Mouse (Mus musculus) kidney, adult 2 months (tissue): ENCODE measurements at regions not wholly inside any gene's neighbourhood (a gene's known extent, or its start where the extent isn't known, plus 50 kb on each side); places are given as distances from the start of the nearest gene placed in this dataset.
A peak's percentile ranks its signal among the peaks of the same experiment; 100 is the strongest.

Experiments
- DNase-seq: peaks from one replicate; pipeline ENCODE4 v3.0.0; 2021
- H3K27ac ChIP-seq: fragments of 200-500 bp; 2 replicates; pipeline ENCODE4 v1.5.1; 2012; ENCODE audit warnings: low read depth, low read length, control low read depth, inconsistent platforms; ENCODE audit not compliant: insufficient read depth
- H3K27me3 ChIP-seq: fragments of 200-500 bp; replicated peaks from 2 replicates; pipeline ENCODE4 v1.6.1; 2012; ENCODE audit warnings: mild to moderate bottlenecking, moderate library complexity, low read length, inconsistent platforms; ENCODE audit not compliant: control insufficient read depth, insufficient read depth
- H3K36me3 ChIP-seq: fragments of 200-500 bp; 2 replicates; pipeline ENCODE4 v1.6.1; 2012; ENCODE audit warnings: mild to moderate bottlenecking, moderate library complexity, low read length, inconsistent platforms; ENCODE audit not compliant: control insufficient read depth, insufficient read depth
- H3K4me1 ChIP-seq: fragments of 200-500 bp; 2 replicates; pipeline ENCODE4 v1.6.1; 2011; ENCODE audit warnings: low read length; ENCODE audit not compliant: control insufficient read depth, insufficient read depth
- H3K4me3 ChIP-seq: fragments of 200-500 bp; 2 replicates; pipeline ENCODE4 v1.5.1; 2011; ENCODE audit warnings: mild to moderate bottlenecking, low read depth, low read length, control low read depth; ENCODE audit not compliant: insufficient read depth
- CTCF ChIP-seq: fragments of 200-500 bp; conservative IDR thresholded peaks from 2 replicates; pipeline ENCODE4 v1.5.1; 2011; ENCODE audit warnings: low read depth, mild to moderate bottlenecking, control low read depth, low read length, moderate library complexity, mixed read lengths; ENCODE audit not compliant: insufficient read depth, insufficient read length
- POLR2A ChIP-seq: fragments of 200-500 bp; IDR thresholded peaks from one replicate; pipeline ENCODE4 v1.6.1; 2011; ENCODE audit warnings: low read depth, low read length, control low read depth
- WGBS: fragments of 180-500 bp; shearing (Covaris S2); methylation state at CpG from one replicate; pipeline ENCODE4 v1.1.7; 2018; 5-methylcytosine and 5-hydroxymethylcytosine counted together

- WGBS, result 71% methylated on average over 7 of the region's 7 CpGs
- no peaks in the 10 kb centered on the region for H3K36me3 ChIP-seq
- TF ChIP-seq CTCF (no peak), POLR2A (no peak)
- no peak overlapping the region for H3K27ac ChIP-seq
- H3K4me1 ChIP-seq, result no peaks in the 10 kb centered on the region
- H3K27me3 ChIP-seq, result no peaks in the 10 kb centered on the region
- no peak overlapping the region for H3K4me3 ChIP-seq
- no peak for DNase-seq
Measured at GRCm38 (mm10) chr12:13056246-13056645, 114.5 kb upstream of the Mycn start.

GRCm38 (mm10) chr12:13054611-13055010 lies 112.9 kb upstream of the Mycn start:
- Histone ChIP-seq H3K27ac (no peak overlapping the region), H3K36me3 (no peaks in the 10 kb centered on the region), H3K27me3 (no peaks in the 10 kb centered on the region), H3K4me3 (no peak overlapping the region), H3K4me1 (no peaks in the 10 kb centered on the region)
- no peak for DNase-seq
- no peak for TF ChIP-seq CTCF
- no peak for TF ChIP-seq POLR2A
- WGBS, result 67% methylated on average over 3 of the region's 3 CpGs

GRCm38 (mm10) chr12:13053746-13054145 lies 112.0 kb upstream of the Mycn start:
- no peak for TF ChIP-seq CTCF
- TF ChIP-seq POLR2A, result no peak
- no peaks in the 10 kb centered on the region for H3K4me1 ChIP-seq
- H3K36me3 ChIP-seq, result no peaks in the 10 kb centered on the region
- 41% methylated on average over 5 of the region's 5 CpGs for WGBS
- no peak for DNase-seq
- no peak overlapping the region for H3K4me3 ChIP-seq
- no peaks in the 10 kb centered on the region for H3K27me3 ChIP-seq
- no peak overlapping the region for H3K27ac ChIP-seq

GRCm38 (mm10) chr12:13052845-13053623 lies 111.3 kb upstream of the Mycn start:
- Histone ChIP-seq H3K36me3 (no peaks in the 10 kb centered on the region), H3K27me3 (no peaks in the 10 kb centered on the region), H3K4me1 (no peaks in the 10 kb centered on the region), H3K4me3 (no peak overlapping the region), H3K27ac (no peak overlapping the region)
- DNase-seq, result no peak
- TF ChIP-seq POLR2A, result no peak
- no peak for TF ChIP-seq CTCF
- 65% methylated on average over 9 of the region's 9 CpGs for WGBS

DNA sequence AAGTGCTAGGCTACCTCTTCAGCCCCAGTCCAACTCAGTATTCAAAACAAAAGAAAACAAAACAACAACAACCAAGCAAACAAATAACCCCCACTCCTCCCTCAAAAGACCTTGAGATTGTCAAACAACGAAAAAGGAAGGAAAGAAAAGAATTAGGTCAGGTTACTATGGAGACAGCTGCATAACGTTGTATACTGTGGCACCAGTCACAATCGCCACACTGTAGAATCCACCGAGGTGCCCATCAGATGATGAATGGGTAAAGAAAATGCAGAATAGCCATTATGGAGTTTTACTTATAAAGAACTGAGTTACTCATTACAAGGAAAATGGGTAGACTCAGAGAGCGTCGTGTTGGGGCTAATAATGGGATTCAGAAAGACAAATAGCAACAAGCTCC lies 110.5 kb upstream of the Mycn start:
- DNase-seq, result no peak
- TF ChIP-seq CTCF (no peak), POLR2A (no peak)
- no peak overlapping the region for H3K27ac ChIP-seq
- H3K4me1 ChIP-seq, result no peaks in the 10 kb centered on the region
- H3K36me3 ChIP-seq, result no peaks in the 10 kb centered on the region
- no peaks in the 10 kb centered on the region for H3K27me3 ChIP-seq
- no peak overlapping the region for H3K4me3 ChIP-seq
- WGBS, result 58% methylated on average over 6 of the region's 6 CpGs

GRCm38 (mm10) chr12:13049659-13050058 lies 107.9 kb upstream of the Mycn start:
- no peak overlapping the region for H3K27ac ChIP-seq
- DNase-seq, result peak; percentile 61
- no peaks in the 10 kb centered on the region for H3K36me3 ChIP-seq
- H3K27me3 ChIP-seq, result no peaks in the 10 kb centered on the region
- H3K4me1 ChIP-seq, result no peaks in the 10 kb centered on the region
- TF ChIP-seq POLR2A (no peak), CTCF (no peak)
- no peak overlapping the region for H3K4me3 ChIP-seq
- 41% methylated on average over 8 of the region's 8 CpGs for WGBS

DNA sequence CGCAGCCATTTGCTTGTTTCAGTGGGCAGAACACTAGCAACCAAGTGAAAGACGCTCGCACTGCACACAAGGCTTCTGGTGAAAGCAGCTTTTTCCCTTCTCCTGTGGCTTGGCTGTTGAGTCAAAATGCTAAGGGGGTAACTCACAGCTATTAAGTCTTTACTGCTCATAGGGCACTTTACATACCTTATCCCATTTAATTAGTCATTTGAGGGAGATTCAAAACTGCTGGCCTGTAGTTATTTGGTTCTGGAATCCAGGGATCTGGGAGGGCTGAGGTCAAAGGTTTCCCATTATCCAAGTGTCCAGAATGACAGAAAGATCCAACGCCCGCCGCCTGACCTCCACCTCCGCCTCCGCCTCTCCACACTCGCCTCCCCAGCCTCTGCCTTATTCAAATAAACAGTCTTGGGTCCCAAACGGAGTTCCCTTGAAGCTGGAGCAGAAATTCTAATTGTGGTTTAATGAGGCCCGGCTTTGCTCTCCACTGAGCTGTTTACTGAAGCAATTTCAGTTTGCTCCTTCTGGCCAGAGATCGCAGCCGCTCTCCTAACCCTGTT lies 106.5 kb upstream of the Mycn start:
- no peak for TF ChIP-seq POLR2A
- TF ChIP-seq CTCF, result no peak
- Histone ChIP-seq H3K4me1 (no peaks in the 10 kb centered on the region), H3K36me3 (no peaks in the 10 kb centered on the region), H3K27me3 (no peaks in the 10 kb centered on the region), H3K27ac (no peak overlapping the region), H3K4me3 (no peak overlapping the region)
- DNase-seq, result peak; percentile 58
- WGBS, result 52% methylated on average over 13 of the region's 13 CpGs
